Mouse (Mus musculus) hindbrain, embryonic 12.5 days (tissue): ENCODE data around the gene Pnkp. TPM values are rescaled to one million over a fixed set of nuclear protein-coding genes. Genes with fewer than 3 reads are reported as not detected.

Experiments
- ATAC-seq: fragments of 200-750 bp; cut with Nextera tagmentation; 2 replicates; pipeline ENCODE4 v1.8.0; 2017; ENCODE audit warnings: moderate TSS enrichment; ENCODE audit not compliant: low FRiP score
- H3K27ac ChIP-seq: fragments of 300-500 bp; sonication (generic); 2 replicates; pipeline ENCODE4 v1.5.1; 2016; ENCODE audit warnings: mild to moderate bottlenecking
- H3K27me3 ChIP-seq: fragments of 300-500 bp; sonication (generic); 2 replicates; pipeline ENCODE4 v1.6.1; 2016; ENCODE audit warnings: mild to moderate bottlenecking
- H3K36me3 ChIP-seq: fragments of 300-500 bp; sonication (generic); 2 replicates; pipeline ENCODE4 v1.6.1; 2016; ENCODE audit warnings: mild to moderate bottlenecking
- H3K4me1 ChIP-seq: fragments of 300-500 bp; sonication (generic); 2 replicates; pipeline ENCODE4 v1.6.1; 2016
- H3K4me2 ChIP-seq: fragments of 300-500 bp; sonication (generic); replicated peaks from 2 replicates; pipeline ENCODE4 v1.6.1; 2016; ENCODE audit warnings: mild to moderate bottlenecking
- H3K4me3 ChIP-seq: fragments of 300-500 bp; sonication (generic); 2 replicates; pipeline ENCODE4 v1.5.1; 2016; ENCODE audit warnings: mild to moderate bottlenecking
- H3K9ac ChIP-seq: fragments of 300-500 bp; sonication (generic); 2 replicates; pipeline ENCODE4 v1.6.1; 2016; ENCODE audit warnings: mild to moderate bottlenecking, moderate library complexity
- H3K9me3 ChIP-seq: fragments of 300-500 bp; sonication (generic); replicated peaks from 2 replicates; pipeline ENCODE4 v1.6.1; 2016; ENCODE audit warnings: mild to moderate bottlenecking
- WGBS: fragments of 180-500 bp; shearing (Covaris S2); methylation state at CpG from one replicate; pipeline ENCODE4 v1.1.7; 2016; 5-methylcytosine and 5-hydroxymethylcytosine counted together
- microRNA counts: library from miRNA; unstranded; fragments of <30 nt; microRNA quantifications from one replicate; lab custom pipeline; 2017
- microRNA-seq: library from miRNA; unstranded; fragments of <30 nt; microRNA quantifications from one replicate; pipeline ENCODE4, GENCODE M21; 2017
- polyA plus RNA-seq: library from polyadenylated mRNA; unstranded; fragments of >200 nt; fragmentation: Nextera tagmentation; extraction: Ambion mirVana; gene quantifications from 2 replicates; pipeline ENCODE4 v1.2.1, GENCODE M21; 2016

The Pnkp gene
- polyA plus RNA-seq, 1 experiment from 2014 or later, result 35.1 TPM

- Histone ChIP-seq H3K27me3 (0 out of 2 replicates have a peak, but pooled peaks cover 3% of the 10 kb centered on the region), H3K9me3 (no peaks in the 10 kb centered on the region), H3K27ac (no peak overlapping the region; the same call in 1 of the 2 replicates), H3K4me3 (no peak overlapping the region), H3K4me2 (no peak overlapping the region; the same call in 1 of the 2 replicates), H3K36me3 (peaks cover 69% of the 10 kb centered on the region), H3K9ac (0 out of 2 replicates have a peak overlapping the region, but pooled peaks have one; percentile 32), H3K4me1 (peaks cover 38% of the 10 kb centered on the region)
- WGBS, result 83% methylated on average over 11 of the region's 11 CpGs
- no peak for ATAC-seq
Measured at GRCm38 (mm10) chr7:44900632-44901031, 43.7 kb downstream of the Pnkp start.

DNA sequence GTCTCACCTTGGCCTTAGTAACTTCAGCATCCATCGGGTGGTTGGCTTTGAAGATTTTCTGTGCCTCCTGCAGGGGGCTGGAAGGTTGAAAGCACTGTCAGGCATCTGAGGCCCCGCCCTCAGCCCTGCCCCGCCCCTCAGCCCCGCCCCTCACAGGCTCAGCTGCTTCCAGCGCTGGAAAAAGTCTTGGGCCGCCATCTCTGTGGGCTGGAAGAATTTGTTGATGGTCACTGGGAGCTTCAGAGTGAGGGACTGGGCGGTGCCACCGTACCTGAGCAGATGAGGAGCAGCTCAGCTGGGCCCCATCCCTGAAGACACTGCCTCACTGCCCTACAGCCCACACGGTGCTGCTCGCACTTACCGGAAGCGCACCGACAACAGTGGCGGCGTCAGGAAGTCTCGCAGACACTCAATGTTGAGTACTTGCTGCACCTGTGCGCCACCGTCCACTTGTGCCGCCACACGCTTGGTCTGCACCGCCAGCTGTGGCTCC lies 44.3 kb downstream of the Pnkp start:
- peak overlapping the region; percentile 15 for H3K4me3 ChIP-seq

GRCm38 (mm10) chr7:44905430-44905829 lies 48.5 kb downstream of the Pnkp start:
- no peaks in the 10 kb centered on the region for H3K9me3 ChIP-seq
- 93% methylated on average over 20 of the region's 20 CpGs for WGBS
- no peaks in the 10 kb centered on the region for H3K27me3 ChIP-seq
- H3K4me2 ChIP-seq, result no peak overlapping the region
- peaks cover 94% of the 10 kb centered on the region for H3K36me3 ChIP-seq
- H3K9ac ChIP-seq, result peak overlapping the region; percentile 14; the same call in 1 of the 2 replicates
- H3K4me3 ChIP-seq, result no peak overlapping the region
- H3K4me1 ChIP-seq, result peaks cover 13% of the 10 kb centered on the region
- no peak overlapping the region for H3K27ac ChIP-seq
- ATAC-seq, result no peak

More for the DNA sequence above, 44.3 kb downstream of the Pnkp start:
- Histone ChIP-seq H3K9me3 (no peaks in the 10 kb centered on the region), H3K36me3 (peaks cover 75% of the 10 kb centered on the region), H3K4me2 (peak overlapping the region; percentile 41), H3K27me3 (0 out of 2 replicates have a peak, but pooled peaks cover 3% of the 10 kb centered on the region), H3K27ac (peak overlapping the region; percentile 62; the same call in 1 of the 2 replicates), H3K4me1 (peaks cover 37% of the 10 kb centered on the region), H3K9ac (peak overlapping the region; percentile 44; the same call in 1 of the 2 replicates)
- 19% methylated on average over 21 of the region's 21 CpGs for WGBS
- ATAC-seq, result 0 out of 2 replicates have a peak, but pooled peaks have one; percentile 21

DNA sequence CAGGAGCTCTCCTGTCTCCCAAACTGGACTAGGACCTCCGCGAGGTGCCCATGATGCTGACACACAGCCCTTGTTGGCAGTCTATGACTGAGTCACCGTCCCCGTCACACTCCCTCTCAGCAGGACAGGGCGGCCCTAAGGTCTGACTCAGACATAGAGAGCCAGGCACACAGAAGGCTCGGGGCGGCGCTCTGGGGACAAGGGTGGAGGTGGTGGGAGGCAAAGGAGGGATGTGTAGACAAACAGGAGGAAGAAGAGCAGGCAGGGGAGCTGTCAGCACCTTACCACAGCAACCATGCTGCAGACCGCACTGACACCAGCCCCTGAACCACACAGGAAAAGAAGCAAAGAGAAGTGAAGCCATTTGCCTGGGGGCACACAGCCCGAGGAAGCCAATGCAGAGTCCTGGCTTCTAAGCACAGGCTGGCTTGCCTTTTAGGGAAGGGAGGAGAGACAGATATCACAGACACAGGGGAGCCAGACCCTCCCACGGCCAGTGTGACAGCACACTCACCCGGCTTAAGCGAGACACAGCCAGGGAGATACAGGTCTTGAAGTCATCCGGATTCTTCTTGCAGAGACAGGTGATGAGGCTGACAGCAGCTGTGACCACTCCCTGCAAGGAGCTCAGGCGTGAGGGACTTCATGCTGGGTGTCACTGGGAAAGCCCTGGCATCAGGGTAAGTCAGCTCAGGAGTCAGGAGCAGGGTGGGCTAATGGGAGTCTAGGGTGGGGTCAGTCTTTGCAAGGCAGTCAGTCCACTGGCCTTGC lies 52.0 kb downstream of the Pnkp start:
- Histone ChIP-seq H3K4me3 (no peak overlapping the region), H3K9me3 (no peaks in the 10 kb centered on the region), H3K9ac (no peak overlapping the region), H3K4me2 (no peak overlapping the region), H3K4me1 (no peaks in the 10 kb centered on the region), H3K36me3 (peaks cover 91% of the 10 kb centered on the region), H3K27ac (no peak overlapping the region), H3K27me3 (no peaks in the 10 kb centered on the region)
- no peak for ATAC-seq
- WGBS, result 92% methylated on average over 15 of the region's 15 CpGs

MicroRNAs encoded within 50 kb of the gene (microRNA counts, 519-probe panel; counts per million panel counts)
- microRNA mmu-miR-707 (lab: Ali Mortazavi, UCI), result 470 counts per million, percentile 58 among the panel's probes with 10 or more counts

Small RNA genes lying within 50 kb of the gene (microRNA-seq; reads per million reads assigned to microRNA genes)
- not detected for gene Mir707

Other genes with a start within 250 kb of the Pnkp start
- gene Myh14, start 186.3 kb upstream of the Pnkp start, polyA plus RNA-seq, result 3.9 and 4.3 TPM in 2 replicates
- not detected in 2 replicates for gene Izumo2, start 148.4 kb upstream of the Pnkp start, polyA plus RNA-seq
- 32.7 and 34.0 TPM in 2 replicates for gene Vrk3, start 108.7 kb upstream of the Pnkp start, polyA plus RNA-seq
- gene Zfp473, start 106.1 kb upstream of the Pnkp start, polyA plus RNA-seq, result 2.3 and 2.8 TPM in 2 replicates
- gene Nup62, start 41.1 kb upstream of the Pnkp start, polyA plus RNA-seq, result 69.8 and 73.9 TPM in 2 replicates
- 1.8 and 2.5 TPM in 2 replicates for gene Il4i1, start 40.8 kb upstream of the Pnkp start, polyA plus RNA-seq
- gene Atf5, start 40.5 kb upstream of the Pnkp start, polyA plus RNA-seq, result 3.9 and 4.6 TPM in 2 replicates
- gene Akt1s1, start 8.1 kb upstream of the Pnkp start, polyA plus RNA-seq, result 99.3 and 101 TPM in 2 replicates
- gene Tbc1d17, start 8.1 kb upstream of the Pnkp start, polyA plus RNA-seq, result 103 and 110 TPM in 2 replicates
- 606 and 662 TPM in 2 replicates for gene Ptov1, start 12.6 kb downstream of the Pnkp start, polyA plus RNA-seq
- gene Med25, start 35.6 kb downstream of the Pnkp start, polyA plus RNA-seq, result 153 and 155 TPM in 2 replicates
- 19.1 and 22.7 TPM in 2 replicates for gene Fuz, start 38.9 kb downstream of the Pnkp start, polyA plus RNA-seq
- 103 and 107 TPM in 2 replicates for gene Ap2a1, start 72.4 kb downstream of the Pnkp start, polyA plus RNA-seq
- not detected in 2 replicates for gene Tsks, start 86.1 kb downstream of the Pnkp start, polyA plus RNA-seq
- 42.8 and 44.2 TPM in 2 replicates for gene Cpt1c, start 117.7 kb downstream of the Pnkp start, polyA plus RNA-seq
- 551 and 566 TPM in 2 replicates for gene Prmt1, start 129.4 kb downstream of the Pnkp start, polyA plus RNA-seq
- 62.7 and 74.3 TPM in 2 replicates for gene Irf3, start 140.5 kb downstream of the Pnkp start, polyA plus RNA-seq
- gene Bcl2l12, start 141.6 kb downstream of the Pnkp start, polyA plus RNA-seq, result 46.7 and 46.8 TPM in 2 replicates
- 50.6 and 52.4 TPM in 2 replicates for gene Scaf1, start 159.2 kb downstream of the Pnkp start, polyA plus RNA-seq
- 22.6 and 23.2 TPM in 2 replicates for gene Rras, start 160.8 kb downstream of the Pnkp start, polyA plus RNA-seq
- 10.9 and 14.0 TPM in 2 replicates for gene Prr12, start 195.7 kb downstream of the Pnkp start, polyA plus RNA-seq
- gene Nosip, start 205.3 kb downstream of the Pnkp start, polyA plus RNA-seq, result 55.9 and 60.0 TPM in 2 replicates
- gene Prrg2, start 205.5 kb downstream of the Pnkp start, polyA plus RNA-seq, result 17.8 and 18.0 TPM in 2 replicates
- gene Rcn3, start 235.1 kb downstream of the Pnkp start, polyA plus RNA-seq, result 177 and 180 TPM in 2 replicates
- gene Fcgrt, start 246.7 kb downstream of the Pnkp start, polyA plus RNA-seq, result 20.2 and 21.0 TPM in 2 replicates